ENCODE assay signal across 7 mouse cellular contexts in the genomic region with DNA sequence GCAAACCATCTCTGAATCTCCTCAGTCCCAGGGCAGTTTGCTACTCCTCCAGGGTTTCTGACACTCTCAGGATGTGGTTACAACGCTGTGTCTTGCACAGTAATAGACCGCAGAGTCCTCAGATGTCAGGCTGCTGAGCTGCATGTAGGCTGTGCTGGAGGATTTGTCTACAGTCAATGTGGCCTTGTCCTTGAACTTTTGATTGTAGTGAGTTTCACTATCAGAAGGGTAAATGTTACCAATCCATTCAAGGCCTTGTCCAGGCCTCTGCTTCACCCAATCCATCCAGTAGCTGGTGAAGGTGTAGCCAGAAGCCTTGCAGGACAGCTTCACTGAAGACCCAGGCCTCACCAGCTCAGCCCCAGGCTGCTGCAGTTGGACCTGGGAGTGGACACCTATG.
DNase-seq lines count a peak whose midpoint lies in the region; ATAC-seq and TF ChIP-seq lines count a peak whose summit lies in the region.
"Not testable (repeated sequence)": the region's sequence is repeated elsewhere in the genome, so short reads cannot be mapped to it uniquely, and the experiment has no call there.

No protein-coding gene starts in this region.

- H3K36me3 ChIP-seq in thymus, adult 2 months (ENCODE audit: control insufficient read depth, insufficient read depth, low read length), result not testable (repeated sequence)

- WGBS in thymus, adult 2 months, result 0% methylated on average over 2 of the region's 2 CpGs

- not testable (repeated sequence) for H3K27me3 ChIP-seq in thymus, adult 2 months (ENCODE audit: control insufficient read depth, insufficient read depth, low read length)

- ATAC-seq in common myeloid progenitor, adult 5-6 weeks (replicated peaks; ENCODE audit: low read depth, poor library complexity, severe bottlenecking), result 0 out of 2 replicates have a peak, but pooled peaks have one; percentile 47
- peak; percentile 45 for ATAC-seq in megakaryocyte, adult 5-6 weeks (ENCODE audit: poor library complexity, severe bottlenecking)

- DNase-seq in CD4-positive, CD25-positive, alpha-beta regulatory T cell, adult 2 months (ENCODE audit: low read depth, low spot score), result peak; percentile 42
- DNase-seq in T-cell, adult 2 months (ENCODE audit: low spot score), result peak; percentile 23
- peak; percentile 19 for DNase-seq in induced T-regulatory cell, adult 2 months (ENCODE audit: low read depth)
- DNase-seq in naive thymus-derived CD4-positive, alpha-beta T cell, adult 2 months (ENCODE audit: low read depth), result peak; percentile 23
- DNase-seq in thymus, adult 2 months, result peak; percentile 1

- H3K27ac ChIP-seq in thymus, adult 2 months (ENCODE audit: control insufficient read depth, insufficient read depth, low read length), result not testable (repeated sequence)

- not testable (repeated sequence) for TF ChIP-seq CTCF in thymus, adult 2 months (IDR thresholded peaks at IDR 0.05; ENCODE audit: borderline replicate concordance, control insufficient read depth, extremely low read depth, insufficient read depth, low read length, poor library complexity)

- H3K4me3 ChIP-seq in thymus, adult 2 months (ENCODE audit: control insufficient read depth, insufficient read depth, low read length), result not testable (repeated sequence)

- TF ChIP-seq POLR2A in thymus, adult 2 months (IDR thresholded peaks at IDR 0.05; ENCODE audit: control insufficient read depth, extremely low read depth, insufficient read depth, low read length, poor library complexity), result not testable (repeated sequence)

- not testable (repeated sequence) for H3K4me1 ChIP-seq in thymus, adult 2 months (replicated peaks; ENCODE audit: control insufficient read depth, insufficient read depth, low read length)
